Mouse (Mus musculus): ENCODE measurements around the gene Dennd1c.

The Dennd1c gene

DNA sequence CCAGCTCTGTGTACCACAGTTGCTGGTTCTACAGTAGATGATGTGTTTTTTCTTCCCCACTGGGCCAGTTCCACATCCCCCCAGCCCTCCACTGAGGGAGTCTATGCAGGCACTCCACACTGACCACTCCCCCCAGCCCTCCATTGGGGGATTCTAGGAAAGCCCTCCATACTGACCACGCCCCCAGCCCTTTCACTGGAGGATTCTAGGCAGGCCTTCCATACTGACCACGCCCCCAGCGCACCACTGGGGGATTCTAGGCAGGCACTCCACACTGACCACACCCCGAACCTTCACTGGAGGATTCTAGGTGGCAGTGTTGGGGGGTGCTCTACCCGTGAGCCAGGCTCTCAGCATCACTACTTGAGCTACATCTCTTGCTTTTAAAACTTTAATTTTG, 30.9 kb downstream of the Dennd1c start:
- DNase-seq (ENCODE audit: low spot score), result no peak

DNA sequence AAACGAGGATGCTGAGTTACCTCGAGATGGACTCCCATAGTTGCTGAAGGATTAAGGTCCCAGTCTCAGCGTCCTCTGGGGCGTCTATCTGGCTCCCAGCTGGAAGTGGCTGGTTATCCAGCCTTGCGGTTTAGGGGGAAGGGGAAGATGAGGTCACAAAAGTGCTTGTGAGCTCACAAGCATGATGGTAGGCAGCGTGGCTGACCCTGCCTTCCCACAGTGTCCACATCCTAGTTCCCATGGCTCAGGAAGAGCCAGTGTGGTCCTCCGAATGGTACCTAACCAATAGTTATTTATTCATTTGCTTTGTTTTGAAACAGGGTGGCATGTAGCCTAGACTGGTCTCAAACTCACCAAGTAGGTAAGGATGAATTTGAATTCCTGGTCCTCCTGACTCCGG, 36.8 kb downstream of the Dennd1c start, which contains the start of gene Slc25a41:
Gene Slc25a41 (minus strand): TSS at position 101 of the 400 bp plus-strand sequence.
- no peak for DNase-seq (ENCODE audit: low spot score)

DNA sequence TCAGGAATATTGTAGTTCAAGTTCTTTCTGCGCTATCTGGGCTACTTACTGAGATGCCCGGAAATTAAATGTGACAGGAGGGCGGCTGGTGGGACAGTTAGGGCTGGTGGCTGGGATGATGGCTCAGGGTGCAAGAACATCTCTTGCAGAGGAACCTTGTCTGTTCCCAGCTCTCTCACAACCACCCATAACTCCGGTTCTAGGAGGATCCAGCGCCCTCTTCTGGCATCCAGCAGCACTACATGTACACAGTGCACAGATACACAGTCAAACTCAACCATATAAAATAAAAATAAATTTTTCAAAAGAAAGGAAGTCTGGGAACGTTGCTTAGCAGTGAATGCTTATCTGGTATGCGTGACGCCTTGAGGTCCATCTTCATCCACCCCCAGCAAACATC, 39.3 kb downstream of the Dennd1c start:
- no peak for DNase-seq (ENCODE audit: low spot score)

DNA sequence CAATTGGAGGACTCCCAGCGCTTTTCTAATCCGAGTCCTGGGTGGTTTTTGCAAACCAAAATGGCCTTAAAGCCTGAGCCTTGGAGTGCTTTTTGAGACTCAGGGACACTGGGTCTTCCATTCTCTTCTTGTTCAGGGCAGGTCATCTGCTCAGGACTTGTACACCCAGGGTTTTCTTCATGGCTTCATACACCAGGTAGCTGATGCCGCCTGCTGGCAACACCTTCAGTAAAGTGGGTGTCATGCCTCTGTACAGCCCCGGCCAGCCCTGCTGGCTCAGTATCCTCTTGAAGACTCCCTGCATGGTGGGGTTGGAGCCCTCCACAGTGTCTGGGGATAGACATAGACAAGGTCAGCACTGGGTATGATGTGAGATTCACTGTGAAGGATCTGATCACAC, 45.5 kb downstream of the Dennd1c start:
- no peak for DNase-seq (ENCODE audit: low spot score)

DNA sequence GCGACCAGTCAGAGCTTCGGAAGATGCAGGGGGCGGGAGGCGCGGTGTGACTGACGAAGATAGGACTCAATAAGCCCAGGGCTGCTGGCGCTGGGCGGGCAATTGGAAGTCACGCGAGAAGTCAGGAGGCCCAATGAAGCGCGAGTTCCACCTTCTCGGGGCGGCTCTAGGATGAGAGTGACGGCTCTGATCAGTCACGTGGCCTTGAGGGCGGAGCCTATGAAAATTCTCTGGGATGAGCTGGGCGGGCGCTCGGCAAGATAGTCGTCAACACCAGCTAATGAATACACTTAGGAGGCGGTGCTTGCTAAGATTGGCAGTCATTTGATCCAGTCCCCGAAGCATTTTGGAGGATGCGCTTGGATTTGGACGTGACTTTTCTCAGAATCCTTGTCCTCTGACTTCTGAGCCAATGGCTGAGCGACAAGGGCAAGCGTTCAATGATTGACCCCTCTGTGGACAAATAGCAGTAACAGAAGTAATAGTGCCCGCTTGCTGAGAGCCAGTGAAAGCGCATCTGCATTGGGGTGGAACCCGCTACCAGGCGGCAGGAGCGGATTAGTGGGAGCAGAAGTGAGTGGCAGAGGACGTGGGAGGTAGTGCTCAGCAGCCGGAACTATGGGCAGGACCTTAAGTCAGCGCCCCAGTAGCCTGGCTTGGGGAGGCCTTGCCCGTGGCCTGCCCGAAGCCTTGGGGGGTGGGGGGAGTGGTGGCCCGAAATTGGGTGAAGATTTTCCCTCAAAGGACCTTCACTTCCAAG, 46.5 kb downstream of the Dennd1c start:
- peak; percentile 100 for DNase-seq (ENCODE audit: low spot score)

DNA sequence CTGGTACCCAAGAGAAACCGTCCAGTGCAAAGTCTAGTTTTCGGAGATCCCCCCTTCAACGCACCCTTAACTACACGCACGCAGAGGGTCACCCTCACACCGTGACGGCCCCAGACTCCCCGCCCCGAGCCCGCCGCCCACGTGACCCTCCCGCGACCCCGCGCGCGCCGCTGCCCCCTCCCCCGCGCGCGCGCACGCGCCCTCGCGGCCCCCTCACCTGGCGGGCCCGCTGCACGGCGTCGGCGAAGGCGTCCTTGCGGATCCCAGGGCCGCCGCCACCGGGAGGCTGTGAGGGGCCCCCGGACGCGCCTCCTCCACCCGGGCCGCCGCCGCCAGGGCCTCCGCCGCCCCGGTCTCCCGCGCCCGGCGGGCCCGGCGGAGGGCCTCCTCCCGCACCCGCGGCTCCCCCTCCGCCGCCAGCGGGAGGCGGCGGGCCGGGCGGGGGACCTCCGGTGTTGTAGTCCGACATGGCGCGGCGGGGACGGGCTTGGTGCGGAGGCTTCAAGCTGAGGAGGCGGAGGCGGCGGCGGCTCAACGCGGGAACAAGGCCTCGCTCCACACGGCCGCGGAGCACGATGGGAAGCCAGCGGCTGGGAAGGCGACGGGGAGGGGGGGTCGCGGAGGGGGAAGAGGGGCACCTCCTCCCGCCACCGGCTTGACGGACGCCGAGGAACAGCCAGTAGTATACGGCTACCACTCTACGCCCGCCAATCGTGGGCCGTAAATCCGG, 47.2 kb downstream of the Dennd1c start, which contains the start of gene Khsrp:
Gene Khsrp (minus strand): TSS at position 592 of the 730 bp plus-strand sequence.
- no peak for DNase-seq (ENCODE audit: low spot score)

DNA sequence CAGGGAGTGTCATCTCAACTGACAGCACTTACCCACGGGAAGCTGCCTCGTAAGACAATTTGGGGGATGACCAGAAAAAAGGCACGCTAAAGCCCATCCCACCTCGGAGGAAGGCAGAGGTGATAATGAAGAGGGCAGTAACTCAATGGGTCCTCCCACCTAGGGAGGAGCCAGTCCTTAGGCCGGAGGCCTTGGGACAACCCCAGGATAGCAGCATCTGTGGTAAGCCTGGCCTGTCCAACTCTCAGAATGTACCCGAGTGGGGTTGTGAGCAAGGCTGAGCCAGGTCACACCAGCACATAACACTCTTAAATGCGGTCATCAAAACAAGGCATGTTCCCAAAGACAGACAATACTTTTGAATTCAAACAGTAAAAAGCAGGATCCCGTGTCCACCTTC, 48.6 kb downstream of the Dennd1c start:
- peak; percentile 65 for DNase-seq (ENCODE audit: low spot score)

DNA sequence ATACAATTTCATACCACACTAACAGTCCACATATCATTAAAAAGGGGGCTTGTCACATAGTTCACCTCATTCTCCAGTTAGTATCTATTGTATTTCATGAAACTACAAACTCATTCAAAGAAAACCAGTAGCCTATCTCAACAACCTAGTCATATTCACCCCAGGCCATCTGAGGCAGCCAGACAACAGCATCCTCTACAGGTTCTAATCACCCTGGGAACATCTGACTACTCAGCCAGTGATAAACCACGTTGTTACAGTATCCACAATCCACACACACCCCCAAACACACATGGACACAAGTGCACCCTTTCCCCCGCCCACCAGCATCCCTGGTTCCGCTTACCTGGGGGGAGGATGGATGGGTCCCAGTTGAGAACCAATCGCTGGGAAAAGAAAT, 50.8 kb downstream of the Dennd1c start:
- DNase-seq (ENCODE audit: low spot score), result peak; percentile 46

DNA sequence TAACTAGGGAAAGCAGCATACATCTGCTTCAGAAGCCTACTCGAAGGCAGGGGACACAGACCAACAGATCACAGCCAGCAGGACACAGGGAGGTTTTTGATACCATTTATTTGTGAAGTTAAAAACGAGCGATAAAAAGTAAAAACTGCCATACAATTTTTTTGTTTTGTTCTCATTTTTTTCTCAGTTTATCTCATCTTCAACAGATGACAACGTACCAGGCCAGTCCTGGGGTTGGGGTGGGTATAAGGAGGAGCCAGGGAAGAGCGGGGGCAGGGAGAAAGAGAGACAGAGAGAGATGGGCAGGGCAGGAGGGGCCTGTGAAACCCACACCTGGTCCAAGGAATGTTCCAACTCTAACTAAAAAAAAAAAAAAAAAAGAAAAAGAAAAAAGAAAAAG, 57.4 kb downstream of the Dennd1c start:
- DNase-seq (ENCODE audit: low spot score), result no peak

DNA sequence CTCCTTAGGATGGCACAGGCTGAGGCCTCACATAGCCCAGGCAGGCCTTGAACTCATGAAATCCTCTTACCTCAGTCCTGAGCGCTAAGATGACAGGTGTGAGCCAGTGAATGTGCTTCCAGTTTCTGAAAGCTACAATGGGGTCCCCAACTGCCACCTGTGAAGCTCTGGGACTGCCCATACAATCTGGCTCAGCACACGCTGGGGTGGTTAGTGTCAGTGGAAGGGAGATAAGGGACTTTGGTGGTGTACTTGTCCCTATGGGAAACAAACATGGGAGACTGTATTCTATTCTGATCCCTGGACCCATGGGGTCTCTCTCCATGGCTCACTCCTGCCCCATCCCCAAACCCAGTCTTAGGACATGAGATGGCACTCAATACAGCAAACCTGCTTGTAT, 58.6 kb downstream of the Dennd1c start:
- peak; percentile 74 for DNase-seq (ENCODE audit: low spot score)

All from c-Kit-positive CD71-positive TER-119-positive erythroid progenitor cells, embryonic 14.5 days (primary cell).